Mouse (Mus musculus): ENCODE data around the gene Gm20388. TPM values are rescaled to one million over a fixed set of nuclear protein-coding genes. Genes with fewer than 3 reads are reported as not detected.

The Gm20388 gene
- polyA plus RNA-seq, 1 experiment from 2014 or later: 7.4 TPM

GRCm38 (mm10) chr8:122829396-122829795, 2918.8 kb downstream of the Gm20388 start:
- Histone ChIP-seq H3K27ac (ENCODE audit: low read length) (no peak overlapping the region), H3K9ac (ENCODE audit: low read length) (no peak overlapping the region), H3K4me2 (ENCODE audit: low read depth, low read length) (no peak overlapping the region), H3K4me3 (replicated peaks; ENCODE audit: low read length) (no peak overlapping the region), H3K9me3 (replicated peaks; ENCODE audit: control insufficient read depth, low read length) (no peaks in the 10 kb centered on the region), H3K27me3 (ENCODE audit: control insufficient read depth, insufficient read depth, low read length) (no peaks in the 10 kb centered on the region), H3K4me1 (ENCODE audit: control insufficient read depth, insufficient read depth, low read length) (no peaks in the 10 kb centered on the region), H3K36me3 (ENCODE audit: control insufficient read depth, insufficient read depth, low read length) (no peaks in the 10 kb centered on the region)
- 76% methylated on average over 3 of the region's 3 CpGs for WGBS
- ATAC-seq (ENCODE audit: insufficient read depth, low FRiP score): no peak

DNA sequence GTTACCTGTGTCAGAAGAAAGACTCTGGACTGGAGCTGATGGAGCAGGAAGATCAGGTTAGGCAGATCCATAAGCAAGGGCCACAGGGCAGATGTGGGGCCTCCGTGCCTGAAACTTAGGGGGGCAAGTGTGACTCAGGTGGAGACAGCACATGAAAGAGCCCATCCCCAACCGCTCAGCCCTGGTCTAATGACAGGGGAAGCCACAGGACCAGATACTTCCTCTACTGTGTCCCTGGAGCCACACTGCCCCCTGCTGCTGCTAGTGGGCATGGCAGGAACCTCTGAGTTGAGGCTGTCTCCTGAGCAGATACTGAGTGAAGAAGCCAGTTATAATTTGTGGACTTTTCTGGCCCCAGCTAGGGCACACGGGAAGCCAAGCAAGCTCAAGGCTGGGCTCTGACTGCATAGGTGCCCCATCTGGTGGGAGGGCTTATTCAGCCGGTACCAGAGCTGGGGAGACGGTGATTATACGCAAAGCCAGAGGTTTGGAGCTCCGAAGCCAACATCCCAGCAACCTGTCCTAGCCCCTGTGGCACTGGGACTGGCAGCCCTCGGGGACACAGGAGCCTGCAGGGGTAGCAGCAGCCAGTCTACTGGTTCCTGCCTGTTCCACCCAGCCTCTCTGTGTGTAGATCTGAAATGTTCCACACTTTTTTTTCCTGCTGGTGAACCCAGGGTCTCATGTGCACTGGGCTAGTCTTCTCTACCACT, 2919.9 kb downstream of the Gm20388 start:
- H3K9ac ChIP-seq (ENCODE audit: low read length): no peak overlapping the region
- no peak overlapping the region for H3K4me2 ChIP-seq (ENCODE audit: low read depth, low read length)
- no peaks in the 10 kb centered on the region for H3K36me3 ChIP-seq (ENCODE audit: control insufficient read depth, insufficient read depth, low read length)
- H3K27me3 ChIP-seq (ENCODE audit: control insufficient read depth, insufficient read depth, low read length): no peaks in the 10 kb centered on the region
- no peaks in the 10 kb centered on the region for H3K9me3 ChIP-seq (replicated peaks; ENCODE audit: control insufficient read depth, low read length)
- H3K4me1 ChIP-seq (ENCODE audit: control insufficient read depth, insufficient read depth, low read length): no peaks in the 10 kb centered on the region
- WGBS: 44% methylated on average over 8 of the region's 8 CpGs
- ATAC-seq (ENCODE audit: insufficient read depth, low FRiP score): peak; percentile 60
- H3K4me3 ChIP-seq (replicated peaks; ENCODE audit: low read length): no peak overlapping the region
- H3K27ac ChIP-seq (ENCODE audit: low read length): no peak overlapping the region

DNA sequence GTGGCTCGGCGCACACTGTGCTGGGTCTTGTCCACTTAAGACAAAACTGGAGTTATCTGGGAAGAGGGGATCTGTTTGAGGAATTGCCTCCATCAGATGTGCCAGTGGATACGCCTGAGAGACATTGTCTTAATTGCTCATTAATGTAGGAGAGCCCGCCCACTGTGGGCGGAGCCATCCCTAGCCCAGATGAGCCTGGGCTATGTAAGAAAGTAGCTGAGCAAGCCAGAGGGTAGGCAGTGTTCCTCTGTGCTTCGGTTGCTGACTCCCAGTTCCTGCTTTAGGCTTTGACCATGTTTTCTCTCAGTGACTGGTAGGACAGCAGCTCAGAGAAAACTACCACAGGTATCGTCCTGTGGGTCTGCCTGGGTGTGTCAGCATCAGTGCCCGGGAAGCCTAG, 2923.8 kb downstream of the Gm20388 start:
- no peak for ATAC-seq (ENCODE audit: insufficient read depth, low FRiP score)
- no peaks in the 10 kb centered on the region for H3K4me1 ChIP-seq (ENCODE audit: control insufficient read depth, insufficient read depth, low read length)
- H3K4me2 ChIP-seq (ENCODE audit: low read depth, low read length): no peak overlapping the region
- no peak overlapping the region for H3K9ac ChIP-seq (ENCODE audit: low read length)
- no peaks in the 10 kb centered on the region for H3K9me3 ChIP-seq (replicated peaks; ENCODE audit: control insufficient read depth, low read length)
- H3K36me3 ChIP-seq (ENCODE audit: control insufficient read depth, insufficient read depth, low read length): no peaks in the 10 kb centered on the region
- H3K27ac ChIP-seq (ENCODE audit: low read length): no peak overlapping the region
- WGBS: 87% methylated on average over 8 of the region's 8 CpGs
- no peak overlapping the region for H3K4me3 ChIP-seq (replicated peaks; ENCODE audit: low read length)
- no peaks in the 10 kb centered on the region for H3K27me3 ChIP-seq (ENCODE audit: control insufficient read depth, insufficient read depth, low read length)

GRCm38 (mm10) chr8:122834971-122835370, 2924.3 kb downstream of the Gm20388 start:
- Histone ChIP-seq H3K4me2 (ENCODE audit: low read depth, low read length) (no peak overlapping the region), H3K27me3 (ENCODE audit: control insufficient read depth, insufficient read depth, low read length) (no peaks in the 10 kb centered on the region), H3K4me1 (ENCODE audit: control insufficient read depth, insufficient read depth, low read length) (no peaks in the 10 kb centered on the region), H3K36me3 (ENCODE audit: control insufficient read depth, insufficient read depth, low read length) (no peaks in the 10 kb centered on the region), H3K4me3 (replicated peaks; ENCODE audit: low read length) (no peak overlapping the region), H3K27ac (ENCODE audit: low read length) (no peak overlapping the region), H3K9ac (ENCODE audit: low read length) (no peak overlapping the region), H3K9me3 (replicated peaks; ENCODE audit: control insufficient read depth, low read length) (no peaks in the 10 kb centered on the region)
- 29% methylated on average over 8 of the region's 8 CpGs for WGBS
- ATAC-seq (ENCODE audit: insufficient read depth, low FRiP score): peak; percentile 35; the same call in 1 of the 2 replicates

- no peak overlapping the region for H3K9ac ChIP-seq (ENCODE audit: low read length)
- H3K4me3 ChIP-seq (replicated peaks; ENCODE audit: low read length): no peak overlapping the region
- H3K27me3 ChIP-seq (ENCODE audit: control insufficient read depth, insufficient read depth, low read length): no peaks in the 10 kb centered on the region
- H3K36me3 ChIP-seq (ENCODE audit: control insufficient read depth, insufficient read depth, low read length): no peaks in the 10 kb centered on the region
- H3K9me3 ChIP-seq (replicated peaks; ENCODE audit: control insufficient read depth, low read length): no peaks in the 10 kb centered on the region
- 80% methylated on average over 12 of the region's 12 CpGs for WGBS
- no peak overlapping the region for H3K4me2 ChIP-seq (ENCODE audit: low read depth, low read length)
- ATAC-seq (ENCODE audit: insufficient read depth, low FRiP score): no peak
- no peak overlapping the region for H3K27ac ChIP-seq (ENCODE audit: low read length)
- H3K4me1 ChIP-seq (ENCODE audit: control insufficient read depth, insufficient read depth, low read length): no peaks in the 10 kb centered on the region
Observed at GRCm38 (mm10) chr8:122836199-122836598, 2925.6 kb downstream of the Gm20388 start.

- Histone ChIP-seq H3K27me3 (ENCODE audit: control insufficient read depth, insufficient read depth, low read length) (no peaks in the 10 kb centered on the region), H3K27ac (ENCODE audit: low read length) (no peak overlapping the region), H3K9me3 (replicated peaks; ENCODE audit: control insufficient read depth, low read length) (no peaks in the 10 kb centered on the region), H3K4me3 (replicated peaks; ENCODE audit: low read length) (no peak overlapping the region), H3K4me2 (ENCODE audit: low read depth, low read length) (no peak overlapping the region), H3K36me3 (ENCODE audit: control insufficient read depth, insufficient read depth, low read length) (no peaks in the 10 kb centered on the region), H3K9ac (ENCODE audit: low read length) (no peak overlapping the region), H3K4me1 (ENCODE audit: control insufficient read depth, insufficient read depth, low read length) (no peaks in the 10 kb centered on the region)
- 70% methylated on average over 13 of the region's 13 CpGs for WGBS
- no peak for ATAC-seq (ENCODE audit: insufficient read depth, low FRiP score)
Observed at GRCm38 (mm10) chr8:122836696-122837095, 2926.1 kb downstream of the Gm20388 start.

DNA sequence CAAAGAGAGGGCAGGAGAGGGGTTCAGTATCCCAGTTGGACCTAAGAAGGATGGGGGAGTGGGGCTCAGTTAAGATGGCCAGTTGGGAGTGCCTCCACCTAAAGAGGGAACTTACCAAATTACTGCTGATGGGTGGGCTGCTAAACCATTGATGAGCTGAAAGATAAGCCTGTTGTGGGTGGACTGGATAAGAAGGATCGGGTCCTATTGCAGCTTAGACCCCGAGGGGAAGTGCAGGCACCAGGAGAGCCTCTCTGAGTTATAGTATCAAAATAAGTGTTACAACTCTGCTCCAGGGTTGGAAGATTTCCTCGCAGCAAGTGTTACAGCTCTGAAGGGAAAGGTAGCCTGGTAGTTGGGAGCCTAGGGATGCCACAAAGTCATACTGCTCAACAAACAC, 2933.5 kb downstream of the Gm20388 start:
- Histone ChIP-seq H3K9me3 (replicated peaks; ENCODE audit: control insufficient read depth, low read length) (no peaks in the 10 kb centered on the region), H3K27ac (ENCODE audit: low read length) (no peak overlapping the region), H3K27me3 (ENCODE audit: control insufficient read depth, insufficient read depth, low read length) (no peaks in the 10 kb centered on the region), H3K4me1 (ENCODE audit: control insufficient read depth, insufficient read depth, low read length) (peaks cover 5% of the 10 kb centered on the region), H3K36me3 (ENCODE audit: control insufficient read depth, insufficient read depth, low read length) (no peaks in the 10 kb centered on the region), H3K4me3 (replicated peaks; ENCODE audit: low read length) (no peak overlapping the region), H3K9ac (ENCODE audit: low read length) (no peak overlapping the region), H3K4me2 (ENCODE audit: low read depth, low read length) (no peak overlapping the region)
- WGBS: 65% methylated on average over 3 of the region's 3 CpGs
- no peak for ATAC-seq (ENCODE audit: insufficient read depth, low FRiP score)

GRCm38 (mm10) chr8:122845662-122846061, 2935.0 kb downstream of the Gm20388 start:
- Histone ChIP-seq H3K9ac (ENCODE audit: low read length) (peak overlapping the region; percentile 13; the same call in 1 of the 2 replicates), H3K4me2 (ENCODE audit: low read depth, low read length) (no peak overlapping the region), H3K9me3 (replicated peaks; ENCODE audit: control insufficient read depth, low read length) (no peaks in the 10 kb centered on the region), H3K27ac (ENCODE audit: low read length) (no peak overlapping the region), H3K36me3 (ENCODE audit: control insufficient read depth, insufficient read depth, low read length) (no peaks in the 10 kb centered on the region), H3K27me3 (ENCODE audit: control insufficient read depth, insufficient read depth, low read length) (no peaks in the 10 kb centered on the region), H3K4me1 (ENCODE audit: control insufficient read depth, insufficient read depth, low read length) (peaks cover 5% of the 10 kb centered on the region), H3K4me3 (replicated peaks; ENCODE audit: low read length) (no peak overlapping the region)
- 59% methylated on average over 4 of the region's 4 CpGs for WGBS
- no peak for ATAC-seq (ENCODE audit: insufficient read depth, low FRiP score)

GRCm38 (mm10) chr8:122847829-122848561, 2937.4 kb downstream of the Gm20388 start, which contains the start of gene Cdh15:
Gene Cdh15, plus strand, starts transcription at chr8:122847966.
- no peaks in the 10 kb centered on the region for H3K27me3 ChIP-seq (ENCODE audit: control insufficient read depth, insufficient read depth, low read length)
- ATAC-seq (ENCODE audit: insufficient read depth, low FRiP score): peak; percentile 86
- H3K36me3 ChIP-seq (ENCODE audit: control insufficient read depth, insufficient read depth, low read length): no peaks in the 10 kb centered on the region
- peak within 1 kb of the TSS; percentile 33; the same call in 1 of the 2 replicates for H3K4me2 ChIP-seq (ENCODE audit: low read depth, low read length)
- 0 out of 2 replicates have a peak within 1 kb of the TSS, but pooled peaks have one; percentile 17 for H3K9ac ChIP-seq (ENCODE audit: low read length)
- H3K4me1 ChIP-seq (ENCODE audit: control insufficient read depth, insufficient read depth, low read length): peaks cover 6% of the 10 kb centered on the region
- no peak within 1 kb of the TSS for H3K27ac ChIP-seq (ENCODE audit: low read length)
- no peak within 1 kb of the TSS for H3K4me3 ChIP-seq (replicated peaks; ENCODE audit: low read length)
- H3K9me3 ChIP-seq (replicated peaks; ENCODE audit: control insufficient read depth, low read length): no peaks in the 10 kb centered on the region
- WGBS: 17% methylated on average over 18 of the region's 18 CpGs
